Mouse (Mus musculus) heart, adult 2 months (tissue): ENCODE measurements at regions not wholly inside any gene's neighbourhood (a gene's known extent, or its start where the extent isn't known, plus 50 kb on each side); places are given as distances from the start of the nearest gene placed in this dataset.

Source experiments
- CTCF ChIP-seq: fragments of 200-600 bp; IDR thresholded peaks from 2 replicates; pipeline ENCODE4 v1.8.1; 2022; ENCODE audit warnings: antibody characterized with exemption, mild to moderate bottlenecking, moderate library complexity
- EP300 ChIP-seq: fragments of 200-500 bp; IDR thresholded peaks from 2 replicates; pipeline ENCODE4 v1.6.1; 2011; ENCODE audit warnings: low read depth, low read length, control low read depth; ENCODE audit not compliant: insufficient read depth

DNA sequence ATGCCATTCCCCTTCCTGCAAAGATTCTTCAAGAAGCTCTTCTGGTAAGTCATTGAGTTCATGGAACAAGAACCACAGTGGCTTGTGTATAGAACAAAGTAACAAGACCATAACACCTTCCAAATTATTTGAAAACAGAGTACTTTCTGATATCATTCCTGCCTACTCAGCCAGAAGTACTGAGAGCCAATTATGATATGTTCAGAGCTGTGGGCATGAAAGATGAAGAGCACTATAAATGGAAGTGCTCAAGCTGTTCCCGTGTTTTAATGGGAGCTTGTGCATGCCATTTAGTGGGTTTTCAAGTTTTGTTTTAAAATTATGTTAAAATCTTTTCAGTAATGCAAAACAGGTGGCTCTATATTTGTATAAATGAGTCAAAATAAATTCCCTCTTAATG is 239.0 kb upstream of the Crygf start:
- TF ChIP-seq CTCF (no peak), EP300 (no peak)
